Mouse (Mus musculus): ENCODE data around the gene Asap3. TPM values are rescaled to one million over a fixed set of nuclear protein-coding genes. Genes with fewer than 3 reads are reported as not detected.

Gene Asap3
- polyA plus RNA-seq, 1 experiment = 3.8 TPM

GRCm38 (mm10) chr4:136206943-136207342 lies 778 bp downstream of the Asap3 start:
- Histone ChIP-seq H3K4me3 (ENCODE audit: insufficient read depth, poor library complexity, severe bottlenecking) (peak overlapping the region; percentile 42), H3K36me3 (ENCODE audit: control insufficient read depth, insufficient read depth) (no peaks in the 10 kb centered on the region), H3K27me3 (ENCODE audit: control insufficient read depth, insufficient read depth, insufficient read length) (no peaks in the 10 kb centered on the region), H3K79me3 (ENCODE audit: low read depth) (no peaks in the 10 kb centered on the region), H3ac (ENCODE audit: control insufficient read depth, insufficient read length, low read depth) (peak overlapping the region; percentile 80), H3K79me2 (ENCODE audit: control insufficient read depth, insufficient read depth) (peaks cover 10% of the 10 kb centered on the region)
- TF ChIP-seq MYOD1 (IDR thresholded peaks at IDR 0.05; ENCODE audit: control insufficient read depth, insufficient read length, low read depth) = no peak
- TF ChIP-seq USF1 (IDR thresholded peaks at IDR 0.05; ENCODE audit: low read depth) = no peak
- TF ChIP-seq FOSL1 (IDR thresholded peaks at IDR 0.05; ENCODE audit: insufficient read depth, low read length, poor library complexity, severe bottlenecking) = no peak
- no peak for TF ChIP-seq CTCF (IDR thresholded peaks at IDR 0.05; ENCODE audit: control insufficient read depth, insufficient read depth, insufficient read length)
- TF ChIP-seq MYOG (IDR thresholded peaks at IDR 0.05; ENCODE audit: control insufficient read depth, extremely low read depth, insufficient read length) = no peak
- TF ChIP-seq CEBPB (IDR thresholded peaks at IDR 0.05; ENCODE audit: low read depth) = no peak
- TF ChIP-seq MAX (IDR thresholded peaks at IDR 0.05) = no peak

- no peaks in the 10 kb centered on the region for H3K27me3 ChIP-seq (ENCODE audit: control insufficient read depth, insufficient read depth, insufficient read length)
- H3ac ChIP-seq (ENCODE audit: control insufficient read depth, insufficient read length, low read depth) = no peak overlapping the region
- peaks cover 10% of the 10 kb centered on the region for H3K79me2 ChIP-seq (ENCODE audit: control insufficient read depth, insufficient read depth)
- TF ChIP-seq FOSL1 (IDR thresholded peaks at IDR 0.05; ENCODE audit: insufficient read depth, low read length, poor library complexity, severe bottlenecking) (peak; percentile 31), MYOD1 (IDR thresholded peaks at IDR 0.05; ENCODE audit: control insufficient read depth, insufficient read length, low read depth) (no peak), MYOG (IDR thresholded peaks at IDR 0.05; ENCODE audit: control insufficient read depth, extremely low read depth, insufficient read length) (no peak)
- H3K4me3 ChIP-seq (ENCODE audit: insufficient read depth, poor library complexity, severe bottlenecking) = no peak overlapping the region
- no peaks in the 10 kb centered on the region for H3K79me3 ChIP-seq (ENCODE audit: low read depth)
- no peaks in the 10 kb centered on the region for H3K36me3 ChIP-seq (ENCODE audit: control insufficient read depth, insufficient read depth)
These were observed 4.8 kb downstream of the Asap3 start for GRCm38 (mm10) chr4:136210931-136211330.

- Histone ChIP-seq H3K79me2 (ENCODE audit: control insufficient read depth, insufficient read depth) (peaks cover 10% of the 10 kb centered on the region), H3ac (ENCODE audit: control insufficient read depth, insufficient read length, low read depth) (no peak overlapping the region), H3K27me3 (ENCODE audit: control insufficient read depth, insufficient read depth, insufficient read length) (no peaks in the 10 kb centered on the region), H3K4me3 (ENCODE audit: insufficient read depth, poor library complexity, severe bottlenecking) (no peak overlapping the region), H3K79me3 (ENCODE audit: low read depth) (no peaks in the 10 kb centered on the region), H3K36me3 (ENCODE audit: control insufficient read depth, insufficient read depth) (no peaks in the 10 kb centered on the region)
- TF ChIP-seq CTCF (IDR thresholded peaks at IDR 0.05; ENCODE audit: control insufficient read depth, insufficient read depth, insufficient read length) (no peak), CEBPB (IDR thresholded peaks at IDR 0.05; ENCODE audit: low read depth) (no peak), MYOG (IDR thresholded peaks at IDR 0.05; ENCODE audit: control insufficient read depth, extremely low read depth, insufficient read length) (no peak), MAX (IDR thresholded peaks at IDR 0.05) (no peak), USF1 (IDR thresholded peaks at IDR 0.05; ENCODE audit: low read depth) (no peak), FOSL1 (IDR thresholded peaks at IDR 0.05; ENCODE audit: insufficient read depth, low read length, poor library complexity, severe bottlenecking) (no peak), MYOD1 (IDR thresholded peaks at IDR 0.05; ENCODE audit: control insufficient read depth, insufficient read length, low read depth) (no peak)
These were observed 7.5 kb downstream of the Asap3 start for GRCm38 (mm10) chr4:136213629-136214028.

GRCm38 (mm10) chr4:136214828-136215227 lies 8.7 kb downstream of the Asap3 start:
- no peak overlapping the region for H3ac ChIP-seq (ENCODE audit: control insufficient read depth, insufficient read length, low read depth)
- no peak for TF ChIP-seq MYOG (IDR thresholded peaks at IDR 0.05; ENCODE audit: control insufficient read depth, extremely low read depth, insufficient read length)
- no peak for TF ChIP-seq MYOD1 (IDR thresholded peaks at IDR 0.05; ENCODE audit: control insufficient read depth, insufficient read length, low read depth)
- no peak for TF ChIP-seq USF1 (IDR thresholded peaks at IDR 0.05; ENCODE audit: low read depth)
- TF ChIP-seq FOSL1 (IDR thresholded peaks at IDR 0.05; ENCODE audit: insufficient read depth, low read length, poor library complexity, severe bottlenecking) = no peak
- TF ChIP-seq CTCF (IDR thresholded peaks at IDR 0.05; ENCODE audit: control insufficient read depth, insufficient read depth, insufficient read length) = no peak
- TF ChIP-seq MAX (IDR thresholded peaks at IDR 0.05) = no peak
- TF ChIP-seq CEBPB (IDR thresholded peaks at IDR 0.05; ENCODE audit: low read depth) = no peak
- no peaks in the 10 kb centered on the region for H3K79me3 ChIP-seq (ENCODE audit: low read depth)
- no peaks in the 10 kb centered on the region for H3K27me3 ChIP-seq (ENCODE audit: control insufficient read depth, insufficient read depth, insufficient read length)
- no peaks in the 10 kb centered on the region for H3K36me3 ChIP-seq (ENCODE audit: control insufficient read depth, insufficient read depth)
- H3K79me2 ChIP-seq (ENCODE audit: control insufficient read depth, insufficient read depth) = peaks cover 5% of the 10 kb centered on the region
- no peak overlapping the region for H3K4me3 ChIP-seq (ENCODE audit: insufficient read depth, poor library complexity, severe bottlenecking)

- no peaks in the 10 kb centered on the region for H3K36me3 ChIP-seq (ENCODE audit: control insufficient read depth, insufficient read depth)
- no peak overlapping the region for H3ac ChIP-seq (ENCODE audit: control insufficient read depth, insufficient read length, low read depth)
- TF ChIP-seq MYOG (IDR thresholded peaks at IDR 0.05; ENCODE audit: control insufficient read depth, extremely low read depth, insufficient read length) (no peak), CTCF (IDR thresholded peaks at IDR 0.05; ENCODE audit: control insufficient read depth, insufficient read depth, insufficient read length) (no peak), MAX (IDR thresholded peaks at IDR 0.05) (no peak), CEBPB (IDR thresholded peaks at IDR 0.05; ENCODE audit: low read depth) (no peak), MYOD1 (IDR thresholded peaks at IDR 0.05; ENCODE audit: control insufficient read depth, insufficient read length, low read depth) (no peak), FOSL1 (IDR thresholded peaks at IDR 0.05; ENCODE audit: insufficient read depth, low read length, poor library complexity, severe bottlenecking) (no peak), USF1 (IDR thresholded peaks at IDR 0.05; ENCODE audit: low read depth) (no peak)
- H3K79me2 ChIP-seq (ENCODE audit: control insufficient read depth, insufficient read depth) = peaks cover 5% of the 10 kb centered on the region
- H3K27me3 ChIP-seq (ENCODE audit: control insufficient read depth, insufficient read depth, insufficient read length) = no peaks in the 10 kb centered on the region
- H3K4me3 ChIP-seq (ENCODE audit: insufficient read depth, poor library complexity, severe bottlenecking) = no peak overlapping the region
- no peaks in the 10 kb centered on the region for H3K79me3 ChIP-seq (ENCODE audit: low read depth)
These were observed 9.4 kb downstream of the Asap3 start for GRCm38 (mm10) chr4:136215576-136215975.

GRCm38 (mm10) chr4:136217063-136217462 lies 10.9 kb downstream of the Asap3 start:
- TF ChIP-seq MYOG (IDR thresholded peaks at IDR 0.05; ENCODE audit: control insufficient read depth, extremely low read depth, insufficient read length) (no peak), CEBPB (IDR thresholded peaks at IDR 0.05; ENCODE audit: low read depth) (no peak), FOSL1 (IDR thresholded peaks at IDR 0.05; ENCODE audit: insufficient read depth, low read length, poor library complexity, severe bottlenecking) (no peak), USF1 (IDR thresholded peaks at IDR 0.05; ENCODE audit: low read depth) (no peak), CTCF (IDR thresholded peaks at IDR 0.05; ENCODE audit: control insufficient read depth, insufficient read depth, insufficient read length) (no peak), MAX (IDR thresholded peaks at IDR 0.05) (no peak)
- Histone ChIP-seq H3K79me3 (ENCODE audit: low read depth) (no peaks in the 10 kb centered on the region), H3K27me3 (ENCODE audit: control insufficient read depth, insufficient read depth, insufficient read length) (no peaks in the 10 kb centered on the region), H3K4me3 (ENCODE audit: insufficient read depth, poor library complexity, severe bottlenecking) (no peak overlapping the region), H3K36me3 (ENCODE audit: control insufficient read depth, insufficient read depth) (no peaks in the 10 kb centered on the region), H3K79me2 (ENCODE audit: control insufficient read depth, insufficient read depth) (no peaks in the 10 kb centered on the region), H3ac (ENCODE audit: control insufficient read depth, insufficient read length, low read depth) (no peak overlapping the region)

All from C2C12 (cell line).